Mouse (Mus musculus): ENCODE measurements around the gene Slc22a30. TPM values are rescaled to one million over a fixed set of nuclear protein-coding genes. Genes with fewer than 3 reads are reported as not detected.

The Slc22a30 gene
- not detected in 2 replicates for polyA plus RNA-seq (2015; fragmentation: Nextera tagmentation; extraction: Ambion mirVana)

DNA sequence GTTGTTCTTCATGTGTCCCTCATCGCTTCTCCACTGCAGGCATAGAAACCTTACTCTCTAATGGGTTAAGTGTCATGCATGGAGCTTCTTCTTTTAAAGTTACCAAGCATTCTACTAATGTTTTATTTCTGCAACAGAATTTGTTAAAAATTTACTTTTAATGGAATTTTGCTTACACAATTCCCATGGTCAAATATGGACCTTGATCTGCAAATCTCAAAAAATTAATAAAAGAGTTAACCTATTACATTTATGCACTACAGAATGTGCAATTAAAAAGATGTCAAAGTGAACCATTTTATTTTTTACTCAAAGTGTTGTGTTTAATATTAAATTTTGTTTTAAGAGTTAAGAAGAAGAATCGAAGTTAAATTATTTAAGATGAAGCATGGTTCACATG lies at the start of gene Slc22a30:
Gene Slc22a30, minus strand, starts transcription at position 101 of the 400 bp plus-strand sequence.

Other genes with a start within 250 kb of the Slc22a30 start
- gene Slc22a29, start 186.2 kb downstream of the Slc22a30 start, polyA plus RNA-seq (2015; fragmentation: Nextera tagmentation; extraction: Ambion mirVana), result not detected in 2 replicates
- not detected in 2 replicates for gene Slc22a8, start 186.1 kb upstream of the Slc22a30 start, polyA plus RNA-seq (2015; fragmentation: Nextera tagmentation; extraction: Ambion mirVana)
- gene Slc22a6, start 212.9 kb upstream of the Slc22a30 start, polyA plus RNA-seq (2015; fragmentation: Nextera tagmentation; extraction: Ambion mirVana), result not detected in 2 replicates